Mouse (Mus musculus) thymus, postnatal 0 days (tissue): ENCODE data around the gene Tmem265. TPM values are rescaled to one million over a fixed set of nuclear protein-coding genes. Genes with fewer than 3 reads are reported as not detected.

ENCODE experiments used
- DNase-seq: peaks from one replicate; pipeline ENCODE4 v3.0.0-alpha.2; 2015; ENCODE audit warnings: low spot score
- polyA plus RNA-seq: library from polyadenylated mRNA; unstranded; fragments of >200 nt; fragmentation: Nextera tagmentation; extraction: Ambion mirVana; gene quantifications from 2 replicates; pipeline ENCODE4 v1.2.1, GENCODE M21; 2015

Gene Tmem265
- 10.8 and 16.1 TPM in 2 replicates for polyA plus RNA-seq

- DNase-seq: no peak
Measured at GRCm38 (mm10) chr7:127561340-127561858, at the start of gene Tmem265. Tmem265 (plus strand) TSS chr7:127561390.

DNA sequence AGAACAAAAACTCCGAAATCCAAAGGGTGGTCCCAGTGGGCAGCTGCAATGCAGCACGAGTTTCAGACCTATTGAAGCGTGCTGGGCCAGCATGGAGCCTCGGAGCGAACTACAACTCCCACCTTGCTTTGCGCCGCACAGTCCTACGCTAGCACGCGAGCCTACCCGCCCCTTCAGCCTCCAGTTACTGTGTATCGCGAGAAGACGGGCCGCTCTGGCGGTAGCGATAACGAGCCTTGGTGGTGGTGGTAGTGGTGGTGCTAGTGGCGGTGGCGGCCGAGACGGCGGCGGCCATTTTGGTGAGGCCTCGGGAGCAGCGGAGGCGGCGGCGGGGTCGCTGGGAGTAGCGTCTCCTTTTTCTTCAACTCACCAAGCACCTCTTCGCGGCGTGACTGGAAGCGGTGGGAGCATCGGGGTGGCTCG, 49.4 kb upstream of the Tmem265 start, which contains the start of gene Srcap:
Gene Srcap, plus strand, starts transcription at position 176 of the 423 bp plus-strand sequence.
- peak; percentile 97 for DNase-seq

GRCm38 (mm10) chr7:127512231-127513015, 48.8 kb upstream of the Tmem265 start:
- peak; percentile 98 for DNase-seq

DNA sequence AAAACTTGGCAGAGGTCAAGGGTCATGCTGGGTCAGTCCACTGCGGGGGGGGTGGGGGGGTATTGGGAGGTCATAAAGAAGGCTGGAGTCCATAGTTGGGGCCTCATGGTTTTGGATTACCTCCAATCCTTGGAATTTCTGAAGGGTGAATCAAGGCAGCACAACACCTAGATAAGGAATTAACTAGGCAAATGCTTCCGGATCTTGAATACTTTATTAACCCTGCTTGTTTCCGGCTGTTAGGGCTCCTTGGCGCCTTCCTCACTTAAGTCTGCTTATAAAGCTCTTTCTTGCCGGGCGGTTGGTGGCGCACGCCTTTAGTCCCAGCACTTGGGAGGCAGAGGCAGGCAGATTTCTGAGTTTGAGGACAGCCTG, 48.2 kb upstream of the Tmem265 start:
- DNase-seq: no peak

DNA sequence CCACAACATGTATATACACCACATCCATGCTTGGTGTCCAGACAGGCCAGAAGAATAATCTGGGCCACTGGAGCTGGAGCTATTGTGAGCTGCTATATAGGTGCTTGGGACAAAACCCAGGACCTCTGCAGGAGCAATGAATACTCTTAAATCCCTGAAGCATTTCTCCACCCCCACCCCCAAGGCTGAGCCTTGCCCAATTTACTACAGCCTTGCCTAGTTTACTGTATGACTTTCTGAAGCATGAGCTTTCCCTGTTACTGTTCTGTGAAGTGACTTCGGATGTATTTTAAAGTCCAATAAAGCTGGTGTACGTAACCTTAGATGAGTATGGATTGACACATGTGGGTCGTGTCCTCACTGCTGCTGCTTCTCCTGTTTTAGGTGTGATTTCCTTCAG, 47.4 kb upstream of the Tmem265 start:
- no peak for DNase-seq

DNA sequence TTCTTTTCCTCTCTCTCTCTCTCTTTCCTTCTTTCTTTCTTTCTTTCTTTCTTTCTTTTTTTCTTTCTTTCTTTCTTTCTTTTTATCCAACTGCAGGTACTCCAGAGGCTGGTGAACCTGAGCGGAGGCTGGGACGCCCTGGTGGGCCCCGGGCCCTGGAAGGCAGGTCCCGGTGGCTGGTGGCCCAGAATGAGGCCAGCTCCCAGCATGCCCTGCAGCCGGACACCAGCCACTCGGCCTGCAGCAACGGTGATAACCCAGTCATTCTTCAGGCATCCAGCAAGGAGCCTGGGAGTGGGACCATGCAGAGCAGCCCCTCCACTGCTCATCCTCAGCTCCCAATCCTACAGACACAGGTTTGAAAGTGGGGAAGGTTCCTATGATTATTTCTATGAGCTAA, 45.3 kb upstream of the Tmem265 start:
- no peak for DNase-seq

- DNase-seq: no peak
Measured at GRCm38 (mm10) chr7:127516344-127516743, 44.8 kb upstream of the Tmem265 start.

DNA sequence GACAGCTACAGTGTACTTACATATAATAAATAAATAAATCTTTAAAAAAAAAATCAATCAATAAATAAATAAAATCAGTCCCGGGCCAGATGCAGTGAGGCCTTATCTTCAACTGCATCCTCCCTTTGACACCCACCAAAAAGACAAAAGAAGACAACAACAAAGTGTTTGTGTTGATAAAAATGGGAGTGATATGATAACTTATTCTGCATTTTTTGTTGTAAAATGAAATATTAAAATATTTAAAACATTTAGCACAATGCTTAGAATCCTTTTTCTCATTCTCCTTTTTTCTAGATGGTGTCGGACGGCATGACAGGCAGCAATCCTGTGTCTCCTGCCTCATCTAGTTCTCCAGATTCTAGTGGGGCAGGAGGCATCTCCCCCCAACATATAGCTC, 41.9 kb upstream of the Tmem265 start, which contains the start of gene Gm42715:
Gene Gm42715, plus strand, starts transcription at position 301 of the 400 bp plus-strand sequence.
- no peak for DNase-seq

- DNase-seq: no peak
Measured at GRCm38 (mm10) chr7:127541671-127542070, 19.5 kb upstream of the Tmem265 start.

GRCm38 (mm10) chr7:127549116-127549835, 11.9 kb upstream of the Tmem265 start:
- DNase-seq: no peak

DNA sequence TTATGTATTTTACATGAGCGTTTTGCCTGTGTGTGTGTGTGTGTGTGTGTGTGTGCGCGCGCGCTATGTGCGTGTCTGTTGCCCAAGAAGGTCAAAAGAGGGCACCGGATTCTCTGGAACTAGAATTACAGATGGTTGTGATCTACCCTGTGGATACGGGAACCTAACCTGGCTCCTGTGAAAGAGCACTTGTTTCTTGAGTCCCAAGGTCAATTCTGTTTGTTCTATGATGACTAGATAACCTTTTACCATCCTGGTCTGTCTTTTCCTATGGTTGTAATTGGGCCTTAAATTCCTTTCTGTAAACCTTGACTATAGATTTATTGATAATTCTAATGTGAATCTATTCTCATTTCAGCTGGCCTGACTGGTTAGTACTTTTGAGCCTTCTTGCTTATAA, 9.6 kb upstream of the Tmem265 start:
- no peak for DNase-seq

GRCm38 (mm10) chr7:127560580-127560979, 610 bp upstream of the Tmem265 start:
- DNase-seq: no peak

GRCm38 (mm10) chr7:127564381-127565150, 3.4 kb downstream of the Tmem265 start:
- no peak for DNase-seq

GRCm38 (mm10) chr7:127572895-127573471, 11.8 kb downstream of the Tmem265 start, which contains the start of gene Phkg2:
Phkg2 (plus strand) TSS chr7:127573340.
- peak; percentile 96 for DNase-seq

DNA sequence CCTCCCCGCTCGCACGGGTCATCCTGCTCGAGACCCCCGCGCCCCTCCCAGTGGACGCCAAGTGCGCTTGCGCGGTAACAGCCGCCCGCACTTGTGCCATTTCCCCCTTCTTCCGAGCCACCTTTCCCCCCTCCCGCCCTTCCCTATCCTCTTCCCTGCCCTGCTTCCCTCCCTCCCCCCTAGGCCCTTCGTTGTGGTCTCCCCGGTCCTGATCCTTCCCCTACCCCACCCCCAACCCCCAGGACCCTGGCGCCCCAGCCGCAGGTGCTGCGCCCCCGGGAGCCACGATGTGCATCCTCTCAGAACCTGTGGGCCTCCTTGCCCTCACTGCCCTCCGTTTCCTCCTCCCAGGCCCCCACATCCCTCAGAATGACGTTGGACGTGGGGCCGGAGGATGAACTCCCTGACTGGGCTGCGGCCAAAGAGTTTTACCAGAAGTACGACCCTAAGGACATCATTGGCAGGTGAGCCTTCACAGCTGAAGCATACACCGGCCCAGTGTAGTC, 12.4 kb downstream of the Tmem265 start:
- DNase-seq: no peak

- DNase-seq: no peak
Measured at GRCm38 (mm10) chr7:127574115-127574514, 12.9 kb downstream of the Tmem265 start.

DNA sequence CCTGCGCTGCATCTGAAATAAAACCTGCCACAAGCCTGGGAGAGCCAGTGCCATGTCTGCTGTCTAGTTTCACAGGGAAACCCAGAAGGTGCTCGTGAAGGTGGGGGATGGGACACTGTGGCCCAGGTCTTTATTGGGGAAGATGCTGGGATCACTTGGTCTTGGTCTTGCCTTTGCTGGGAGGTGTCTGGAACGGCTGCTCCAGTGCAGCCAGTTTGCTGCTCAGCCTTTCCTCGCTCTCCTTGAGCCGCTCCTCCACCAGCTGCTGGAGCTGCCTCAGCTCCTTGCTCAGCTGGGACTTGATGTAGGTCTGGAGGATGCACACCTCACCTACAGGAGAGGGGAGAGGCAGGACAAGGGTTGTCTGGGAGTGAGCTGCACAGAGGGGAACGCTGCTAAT, 22.1 kb downstream of the Tmem265 start:
- no peak for DNase-seq

- DNase-seq: no peak
Measured at GRCm38 (mm10) chr7:127585031-127585430, 23.8 kb downstream of the Tmem265 start.

GRCm38 (mm10) chr7:127586149-127586548, 25.0 kb downstream of the Tmem265 start:
- DNase-seq: no peak

- DNase-seq: no peak
Measured at GRCm38 (mm10) chr7:127587196-127587595, 26.0 kb downstream of the Tmem265 start.
